Mouse (Mus musculus) embryo, embryonic 11 days (tissue): ENCODE results near the gene Mmp24.
"Not testable (repeated sequence)": the region's sequence is repeated elsewhere in the genome, so short reads cannot be mapped to it uniquely, and the experiment has no call there.

Source experiments
- DNase-seq: peaks from one replicate; pipeline ENCODE4 v3.0.0-alpha.2; 2015

Gene Mmp24

DNA sequence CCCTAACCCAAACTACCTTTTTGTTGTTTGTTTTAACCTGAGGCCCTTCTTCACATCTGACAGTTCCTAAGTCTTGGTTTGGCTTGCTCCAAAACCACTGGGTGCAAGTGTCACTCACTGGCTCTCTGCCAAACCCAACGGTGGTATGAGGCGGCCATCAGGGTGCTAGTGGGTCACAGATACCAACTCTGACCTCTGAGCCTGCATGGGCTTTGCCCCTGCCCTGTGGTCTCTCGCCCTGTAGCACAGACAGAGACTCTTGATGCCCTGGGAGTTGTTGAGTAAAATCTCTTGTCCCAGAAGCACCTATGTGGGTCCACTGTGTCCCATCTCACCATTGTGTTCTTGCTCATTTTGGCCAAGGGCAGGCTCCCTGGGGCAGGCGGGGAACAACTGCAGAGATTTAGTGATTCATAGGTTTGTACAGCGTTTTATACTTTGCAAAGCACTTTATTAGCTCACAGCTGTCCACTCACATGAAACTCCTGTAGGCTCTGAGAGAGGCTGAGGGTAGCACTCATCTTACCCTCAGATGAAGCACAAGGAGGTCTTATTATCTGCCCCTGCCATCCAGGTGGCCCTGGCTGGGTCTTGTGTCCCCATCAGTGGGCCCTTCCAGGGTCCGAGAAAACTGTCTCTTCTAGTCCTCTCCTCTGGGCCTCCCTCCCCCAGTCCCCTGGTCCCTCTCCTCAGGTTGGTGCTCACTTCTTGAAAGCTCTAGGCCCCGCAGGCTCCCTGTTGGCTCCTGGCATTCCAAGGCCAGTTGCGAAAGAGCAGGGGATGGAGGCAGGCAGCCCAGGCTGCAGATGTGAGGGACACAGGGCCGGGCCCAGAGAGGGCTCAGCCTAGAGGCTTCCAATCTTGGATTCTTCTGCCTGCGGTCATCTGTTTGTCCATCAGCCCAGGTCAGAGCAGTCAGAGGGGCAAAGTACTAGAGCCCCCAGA lies 42.4 kb downstream of the Mmp24 start:
- no peak for DNase-seq

DNA sequence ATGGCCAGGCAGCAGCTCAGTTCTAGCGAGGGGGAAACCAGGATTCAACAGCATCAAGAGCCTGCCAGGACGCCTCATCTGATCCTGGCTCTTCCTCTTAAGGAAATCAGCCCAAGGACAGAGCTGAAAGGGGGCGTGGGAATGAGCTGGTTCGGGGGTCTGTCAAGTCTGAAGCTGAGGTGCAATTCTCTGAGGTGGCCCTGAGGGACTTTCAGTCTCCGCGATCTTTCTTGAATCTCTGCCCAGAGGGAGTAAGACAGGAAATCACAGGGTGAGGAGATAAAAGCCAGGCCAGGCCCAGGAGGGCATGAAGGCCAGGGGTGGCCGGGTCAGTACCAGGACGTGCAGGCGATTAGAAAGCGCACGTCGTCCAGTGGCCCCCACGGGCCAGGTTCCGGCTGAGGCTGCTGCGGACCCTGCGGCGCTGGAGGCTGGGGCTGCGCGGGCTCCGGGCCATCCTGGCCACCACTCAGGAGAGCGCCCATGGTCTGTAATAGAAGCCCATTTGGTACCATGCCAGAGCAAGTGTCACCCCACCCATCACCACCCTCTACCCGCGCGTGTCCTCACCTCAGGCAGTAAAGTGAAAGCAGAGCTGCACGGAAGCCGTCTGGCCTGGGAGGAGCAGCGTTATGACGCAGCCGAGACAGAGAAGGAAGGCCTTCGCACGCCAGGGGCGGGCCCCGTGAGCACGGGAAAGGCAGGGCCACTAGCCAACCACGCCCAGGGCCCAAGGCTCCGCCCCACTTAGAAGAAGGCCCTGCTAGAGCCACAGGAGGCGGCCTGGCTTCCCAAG lies 43.7 kb downstream of the Mmp24 start:
- peak; percentile 95 for DNase-seq

DNA sequence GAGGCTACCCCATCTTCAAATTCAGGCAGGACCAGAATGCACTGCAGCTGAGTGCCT lies 44.1 kb downstream of the Mmp24 start, which contains the start of gene BC029722:
Gene BC029722, minus strand, starts transcription at position 35 of the 57 bp plus-strand sequence.
- no peak for DNase-seq

DNA sequence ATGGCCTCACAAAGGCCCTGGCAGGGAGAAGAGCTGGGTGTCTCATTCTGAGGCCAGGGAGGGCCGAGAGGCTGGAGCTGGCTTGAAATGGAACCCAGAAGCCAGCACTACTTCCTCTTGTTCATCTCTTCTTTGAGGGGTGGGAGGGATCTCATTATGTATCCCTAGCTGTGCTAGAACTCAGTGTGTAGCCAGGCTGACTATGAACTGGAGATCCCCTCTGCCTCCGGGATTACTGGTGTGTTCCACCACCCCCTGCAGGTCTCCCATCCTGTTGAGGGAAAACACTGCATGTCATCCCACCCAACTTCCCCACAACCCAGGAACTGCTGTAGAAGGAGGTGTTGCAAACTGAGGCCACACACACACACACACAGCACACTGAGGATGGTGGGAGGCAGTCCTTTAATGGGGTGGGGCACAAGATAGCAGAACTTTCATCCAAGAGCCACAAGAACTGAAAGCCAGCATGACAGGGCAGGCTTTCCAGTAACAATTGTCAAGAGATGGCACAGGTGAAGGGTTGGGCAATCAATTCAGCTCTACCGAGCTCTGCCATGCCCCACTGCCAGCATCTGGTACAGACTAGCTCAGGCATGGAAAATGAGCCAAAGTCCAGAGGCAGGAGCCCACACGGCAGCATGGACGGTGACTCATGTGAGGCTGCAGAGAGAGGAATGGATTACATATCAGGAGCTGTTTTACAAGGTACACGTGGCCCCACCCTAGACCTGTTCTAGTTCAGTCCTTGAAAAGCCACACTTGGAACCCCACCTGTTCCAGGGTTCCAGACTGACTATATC lies 44.5 kb downstream of the Mmp24 start:
- no peak for DNase-seq

DNA sequence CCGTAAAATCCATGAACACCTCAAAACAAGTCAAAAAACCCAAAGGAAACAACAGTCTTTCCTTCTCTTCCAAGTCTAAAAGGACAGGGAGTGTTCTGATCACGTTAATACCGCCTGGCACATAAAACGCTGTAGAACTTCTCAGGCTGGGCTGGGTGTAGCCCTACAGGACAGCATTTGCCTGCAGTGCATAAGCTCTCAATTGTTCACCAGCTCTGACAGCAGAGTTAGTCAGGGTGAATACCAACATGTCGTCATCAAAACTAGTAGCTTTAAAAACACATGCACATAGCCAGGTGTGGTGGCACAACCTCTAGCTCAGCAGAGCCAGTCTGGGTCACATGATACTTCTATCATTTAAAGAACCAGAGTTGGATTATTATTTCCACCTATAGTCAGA lies 45.6 kb downstream of the Mmp24 start:
- DNase-seq: no peak

DNA sequence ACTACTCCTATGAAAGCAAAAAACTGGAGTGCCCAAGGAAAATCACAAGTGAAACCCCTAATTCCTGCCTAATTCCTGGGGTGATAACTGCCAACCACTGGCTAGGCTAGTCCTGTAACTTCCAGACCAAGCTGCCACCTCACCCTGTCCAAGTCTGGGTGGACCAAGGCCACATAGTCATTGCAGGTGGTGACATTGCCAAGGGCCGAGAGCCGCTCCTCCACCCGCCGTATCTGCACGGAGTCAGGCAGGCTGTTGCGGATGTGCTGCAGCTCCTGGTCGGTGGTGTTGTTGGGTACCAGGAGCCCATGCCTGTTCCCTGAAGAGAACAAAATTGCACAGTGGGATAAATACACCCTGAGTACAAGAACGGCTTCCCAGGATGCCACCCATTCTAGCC lies 48.6 kb downstream of the Mmp24 start:
- DNase-seq: no peak

DNA sequence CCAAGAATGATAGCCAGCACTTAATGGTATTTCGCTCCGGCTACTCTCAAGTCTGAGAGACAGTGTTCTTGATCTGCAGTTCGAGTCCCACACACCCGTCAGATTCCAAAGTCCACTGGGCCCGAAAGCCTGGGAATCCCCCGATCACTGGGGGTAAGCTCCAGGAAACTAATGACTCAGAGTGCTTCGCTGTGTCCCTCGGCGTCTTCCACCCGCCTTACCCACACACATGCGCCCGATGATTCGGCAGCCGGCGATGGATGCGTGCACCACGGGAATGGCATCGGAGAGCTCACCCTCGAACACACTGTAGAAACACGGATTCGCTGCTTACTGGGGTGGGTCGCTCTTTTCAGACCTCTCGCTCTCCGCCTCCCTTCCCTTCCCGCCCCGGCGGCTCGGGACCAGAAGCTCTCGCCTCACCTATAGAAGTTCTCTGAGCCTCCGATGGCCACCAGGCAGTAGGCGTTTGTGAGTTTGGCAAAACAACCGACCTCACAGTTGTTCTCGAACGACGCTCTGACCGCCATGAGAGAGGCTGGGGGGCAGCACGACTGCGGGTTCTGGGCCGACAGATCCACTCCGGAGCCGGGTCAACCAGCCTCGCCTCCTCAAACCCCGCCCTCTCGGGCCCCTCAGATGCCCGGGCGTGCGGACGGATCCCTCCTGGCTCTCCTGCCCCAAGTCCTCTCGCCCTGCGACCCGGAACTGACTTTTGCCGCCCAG lies 50.9 kb downstream of the Mmp24 start:
- DNase-seq: peak; percentile 27

DNA sequence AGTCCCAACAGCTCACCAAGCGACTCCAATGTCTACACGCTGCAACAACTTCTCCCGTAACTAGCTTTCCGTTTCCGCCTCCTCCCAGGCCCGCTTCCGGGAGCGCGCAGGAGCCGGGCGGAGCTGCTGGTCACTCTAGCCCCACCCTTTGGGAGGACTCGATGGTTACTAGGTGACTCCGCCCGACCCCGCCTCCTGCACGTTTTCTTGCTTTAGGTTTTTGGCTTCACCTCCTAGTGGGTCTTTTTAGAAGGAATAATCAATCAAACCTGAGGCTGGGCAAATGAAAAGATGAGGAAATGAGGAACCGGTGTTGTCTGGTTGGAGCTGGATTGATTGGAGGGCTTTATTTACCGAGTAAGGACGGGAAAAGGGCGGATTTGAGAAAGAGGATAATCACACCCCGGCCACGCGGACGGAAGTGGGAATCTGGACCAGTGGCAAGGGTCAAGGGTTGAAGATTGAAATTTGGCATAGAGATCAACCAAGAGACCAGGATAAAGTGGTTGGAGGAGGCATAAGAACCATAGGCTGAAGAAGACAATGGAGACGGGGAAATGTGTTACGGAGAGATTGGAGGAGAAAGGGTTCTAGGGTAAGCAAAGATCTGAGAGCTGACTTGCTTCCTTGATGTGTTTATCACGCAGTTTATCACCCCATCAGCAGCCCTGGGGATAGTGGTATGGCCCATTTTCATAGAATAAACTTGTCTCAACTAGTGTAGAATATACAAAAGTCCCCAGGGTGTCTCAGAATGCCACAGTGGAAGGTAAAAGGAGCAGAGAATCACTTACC lies 51.7 kb downstream of the Mmp24 start, which contains the start of gene Eif6:
Gene Eif6, minus strand, starts transcription at position 296 of the 795 bp plus-strand sequence.
- peak; percentile 97 for DNase-seq

DNA sequence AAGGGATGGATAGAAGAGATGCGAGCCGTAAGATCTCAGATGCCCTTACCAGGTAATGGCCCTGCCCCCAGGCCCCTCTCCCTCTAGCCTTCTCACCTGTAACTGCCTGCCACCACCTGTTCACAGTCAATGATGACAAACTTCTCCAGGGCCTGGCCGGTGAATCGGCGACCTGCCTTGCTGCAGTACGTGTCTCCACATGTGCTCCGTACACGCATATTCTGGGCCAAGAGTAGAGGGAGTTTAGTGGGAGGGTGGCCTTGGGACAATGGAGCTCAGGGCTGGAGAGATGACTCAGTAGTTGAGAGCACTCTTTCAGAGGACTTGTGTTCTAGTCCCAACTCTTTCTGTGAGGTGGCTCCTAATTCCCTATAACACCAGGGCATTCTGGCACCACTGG lies 55.7 kb downstream of the Mmp24 start:
- DNase-seq: no peak

DNA sequence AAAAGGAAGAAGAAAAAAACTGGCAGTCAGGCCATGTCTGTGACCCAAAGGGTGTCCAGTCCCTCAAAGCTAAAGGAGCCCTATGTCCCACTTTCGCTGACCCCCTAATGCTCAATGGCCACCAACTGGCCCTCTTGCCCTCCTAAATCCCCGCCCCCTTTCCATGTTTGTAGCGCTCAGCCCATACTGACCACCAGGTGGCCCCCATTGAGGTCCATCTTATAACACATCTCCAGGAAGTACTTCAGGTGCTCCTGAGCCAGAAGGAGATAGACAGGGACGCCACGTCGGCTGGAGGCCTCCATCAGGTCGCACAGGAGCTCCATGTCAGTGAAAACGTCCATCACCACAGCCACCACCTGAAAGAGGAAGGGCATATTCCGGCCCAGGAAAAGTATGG lies 56.2 kb downstream of the Mmp24 start:
- DNase-seq: no peak

DNA sequence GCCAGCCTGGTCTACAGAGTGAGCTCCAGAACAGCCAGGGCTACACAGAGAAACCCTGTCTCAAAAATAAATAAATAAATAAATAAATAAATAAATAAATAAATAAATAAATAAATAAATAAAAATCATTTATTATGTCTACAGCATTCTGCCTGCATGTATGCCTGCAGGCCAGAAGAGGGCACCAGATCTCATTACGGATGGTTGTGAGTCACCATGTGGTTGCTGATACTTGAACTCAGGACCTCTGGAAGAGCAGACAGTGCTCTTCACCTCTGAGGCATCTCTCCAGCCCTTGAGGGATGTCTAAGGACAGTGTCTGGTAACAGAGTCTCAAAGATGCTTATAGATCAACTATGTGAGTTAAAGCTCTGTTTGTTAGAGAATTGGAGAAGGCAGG lies 56.9 kb downstream of the Mmp24 start:
- DNase-seq: not testable (repeated sequence)

DNA sequence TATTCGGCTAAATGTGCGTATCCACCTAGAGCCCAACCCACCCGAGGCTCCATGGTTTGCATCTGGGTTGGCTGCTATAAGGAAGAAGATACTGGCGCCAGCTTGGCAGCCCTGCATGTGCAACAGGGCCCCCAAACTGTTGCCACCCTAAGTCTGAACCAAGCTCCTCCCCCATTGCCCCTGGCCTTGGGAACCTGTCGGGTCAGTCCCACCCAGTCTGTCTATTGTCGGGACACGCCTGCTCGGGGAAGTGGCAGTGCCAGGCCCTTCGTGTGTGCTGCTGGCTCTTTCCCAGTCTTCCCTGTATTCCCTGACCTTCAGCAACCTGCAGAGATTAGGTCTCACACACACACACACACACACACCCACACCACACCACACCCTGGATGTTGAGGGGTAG lies 59.6 kb downstream of the Mmp24 start, which contains the start of gene Fam83c:
Gene Fam83c, minus strand, starts transcription at position 123 of the 400 bp plus-strand sequence.
- DNase-seq: no peak

DNA sequence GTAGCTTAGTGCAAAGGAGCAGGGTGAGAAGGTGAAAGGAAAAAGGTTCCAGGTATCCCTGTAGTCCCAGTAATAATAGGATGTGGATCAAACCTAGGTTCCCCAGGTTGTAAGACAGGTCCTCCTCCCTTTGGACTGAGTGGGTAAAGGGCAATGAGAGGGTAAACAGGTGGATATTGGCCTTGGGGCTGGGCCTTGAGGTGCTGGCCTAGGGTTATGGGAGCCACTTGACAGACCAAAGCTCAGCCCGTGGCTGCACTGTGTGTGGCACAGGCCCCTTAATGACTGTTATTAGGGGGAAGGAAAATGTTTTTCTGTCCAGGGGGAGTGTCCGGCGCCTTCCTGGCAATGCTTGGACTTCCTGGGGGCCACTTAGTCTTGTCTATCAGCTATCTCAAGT lies 62.8 kb downstream of the Mmp24 start:
- no peak for DNase-seq

DNA sequence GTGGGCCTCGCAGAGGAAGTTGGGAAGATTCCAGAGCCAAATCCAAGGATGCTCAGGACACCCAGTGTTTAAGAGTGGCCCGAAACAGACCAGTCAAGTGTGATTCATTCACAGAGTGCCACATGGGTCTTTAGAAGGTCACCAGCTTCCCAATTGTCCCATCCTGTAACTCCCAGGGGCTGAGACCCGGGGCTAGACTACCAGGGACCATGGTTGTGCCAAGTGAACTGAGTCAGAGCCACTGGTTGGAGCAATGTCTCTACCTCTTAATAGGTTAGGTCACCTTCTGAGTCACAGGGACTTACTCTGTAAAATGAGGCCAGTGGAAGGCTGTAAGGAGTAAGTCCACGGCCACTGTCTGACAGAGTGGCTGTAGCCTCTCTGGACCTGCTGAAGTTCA lies 63.8 kb downstream of the Mmp24 start:
- DNase-seq: no peak

DNA sequence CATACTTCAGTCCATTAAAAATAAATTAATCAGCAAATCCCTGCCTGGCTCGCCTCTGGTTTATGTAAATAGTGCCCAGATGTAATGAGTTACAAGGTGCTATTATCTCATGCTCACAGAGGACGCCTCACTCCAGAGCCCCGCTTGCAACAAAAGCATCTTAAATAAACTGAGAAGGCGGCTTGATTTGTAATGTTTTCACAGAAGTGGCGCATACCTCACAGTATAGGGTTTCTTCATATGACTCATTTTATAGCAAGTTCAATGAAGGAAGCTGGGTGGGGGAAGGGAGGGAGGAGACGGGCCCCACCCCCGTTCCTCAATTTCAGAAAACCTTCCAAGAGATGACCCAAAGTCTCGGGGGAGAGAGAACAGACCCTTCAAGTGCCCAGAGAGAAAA lies 71.8 kb downstream of the Mmp24 start:
- no peak for DNase-seq

DNA sequence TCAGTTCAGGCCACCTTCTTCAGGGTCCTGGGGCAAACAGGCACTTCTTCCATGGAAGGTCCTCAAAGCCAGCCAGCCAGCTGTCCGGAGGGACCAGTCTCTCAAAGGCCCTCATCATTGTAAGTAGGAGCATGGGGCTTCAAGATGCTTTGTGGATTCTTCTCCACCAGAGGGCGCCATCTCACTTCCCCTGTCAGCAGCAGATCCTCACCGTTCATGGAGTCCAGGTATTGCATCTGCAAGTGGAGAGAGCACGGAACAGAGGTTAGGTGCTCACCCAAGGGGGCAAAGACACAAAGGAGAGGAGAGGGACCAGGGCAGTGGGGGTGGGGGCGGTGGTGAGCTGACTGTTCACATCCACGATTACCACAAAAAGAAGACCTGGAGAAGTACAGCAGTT lies 73.1 kb downstream of the Mmp24 start:
- DNase-seq: peak; percentile 83

DNA sequence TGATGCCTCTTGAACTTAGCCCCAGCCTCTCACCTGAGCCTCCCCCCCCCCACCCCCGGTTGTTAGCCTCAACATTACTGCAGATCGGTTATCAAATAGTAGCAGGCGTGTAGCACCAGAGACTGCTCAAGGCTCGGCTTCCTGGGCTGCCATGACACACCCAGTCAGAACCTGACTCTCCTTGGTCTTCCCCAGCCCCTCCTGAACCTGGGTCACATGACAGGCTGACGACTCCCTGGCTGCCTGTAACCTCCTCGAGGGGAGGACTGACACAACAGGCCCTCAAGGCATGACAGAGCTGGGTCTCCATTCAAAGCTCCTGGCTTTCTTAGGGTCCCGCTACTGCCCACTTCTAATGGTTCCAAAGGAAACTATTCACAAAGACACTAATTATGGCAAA lies 74.3 kb downstream of the Mmp24 start:
- DNase-seq: no peak

DNA sequence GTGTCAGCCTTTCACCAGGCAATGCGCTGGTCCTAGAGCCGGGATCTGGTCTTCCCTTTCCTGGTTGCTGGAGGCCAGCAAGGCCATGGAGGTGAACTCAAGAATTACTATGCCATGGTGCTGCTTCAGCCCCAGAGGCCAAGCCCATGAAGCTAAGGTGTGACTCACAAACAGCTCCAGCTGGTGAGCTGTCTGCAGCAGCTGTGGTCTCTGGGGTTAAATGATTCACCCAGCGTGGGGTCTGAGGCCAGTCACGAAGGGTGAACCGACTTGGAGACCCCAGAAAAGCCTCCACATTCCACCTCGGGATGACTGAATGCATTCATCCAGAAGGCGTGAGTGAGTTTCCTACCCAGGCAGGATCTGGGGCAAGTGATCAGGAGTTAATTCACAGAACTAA lies 75.0 kb downstream of the Mmp24 start:
- DNase-seq: no peak

DNA sequence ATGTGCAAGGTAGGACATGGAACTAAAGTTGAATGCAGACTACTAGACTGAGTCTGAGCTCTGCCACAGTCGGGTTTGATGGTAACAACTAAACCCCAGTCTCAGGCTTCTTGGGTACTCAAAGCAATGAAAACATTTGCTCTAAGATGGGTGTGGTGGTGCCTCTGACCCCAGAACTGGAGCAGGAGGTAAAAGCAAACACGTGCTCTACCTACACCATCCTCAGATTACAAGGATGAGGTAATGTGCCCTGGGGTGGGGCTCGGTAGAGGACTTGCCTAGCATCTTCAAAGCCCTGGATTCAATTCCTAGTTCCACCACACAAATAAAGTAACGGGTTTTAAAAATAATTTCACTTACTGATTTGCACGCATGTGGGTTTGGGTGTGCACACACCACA lies 77.4 kb downstream of the Mmp24 start:
- DNase-seq: no peak

DNA sequence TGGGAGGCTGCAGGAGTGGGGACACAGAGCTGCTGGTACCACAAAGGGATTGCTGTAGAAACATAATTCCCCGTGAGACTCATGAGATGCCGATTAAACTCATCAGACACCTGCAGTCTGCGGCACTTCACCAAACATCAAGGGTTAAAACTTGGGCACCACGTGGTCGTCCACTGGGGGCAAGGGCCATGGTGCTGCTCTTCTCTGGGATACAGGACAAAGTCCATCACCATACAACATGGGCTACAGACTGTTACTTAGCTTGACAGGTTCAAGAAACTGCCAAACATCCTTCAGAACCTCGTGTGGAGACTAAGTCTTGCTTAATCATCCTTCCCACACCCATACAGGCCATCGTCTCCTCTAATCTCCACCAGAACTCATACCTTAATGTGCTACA lies 85.0 kb downstream of the Mmp24 start:
- no peak for DNase-seq

DNA sequence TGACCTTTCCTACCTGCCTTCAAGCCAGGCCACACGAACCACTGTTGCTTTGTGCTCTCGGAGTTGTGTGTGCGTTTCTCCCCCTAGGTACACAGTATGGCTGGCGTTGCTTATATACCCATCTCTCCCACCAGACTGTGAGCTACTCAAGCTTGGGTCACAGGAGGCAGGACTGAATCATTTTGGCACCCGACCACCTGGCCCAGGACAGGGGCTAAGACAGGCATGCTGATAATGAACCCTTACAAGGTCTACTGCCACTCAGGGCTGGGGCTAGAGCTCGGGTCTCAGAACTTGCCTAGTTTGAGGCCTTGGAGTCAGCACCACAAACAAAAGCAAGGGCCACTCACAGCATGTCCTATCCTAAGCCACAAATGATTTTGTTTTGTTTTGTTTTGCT lies 86.4 kb downstream of the Mmp24 start:
- no peak for DNase-seq
